Mouse (Mus musculus): ENCODE data around the gene Gm29776. TPM values are rescaled to one million over a fixed set of nuclear protein-coding genes. Genes with fewer than 3 reads are reported as not detected.
A peak's percentile ranks its signal among the peaks of the same experiment; 100 is the strongest.

The Gm29776 gene
- polyA plus RNA-seq, 1 experiment from 2014 or later = 0.07 TPM

DNA sequence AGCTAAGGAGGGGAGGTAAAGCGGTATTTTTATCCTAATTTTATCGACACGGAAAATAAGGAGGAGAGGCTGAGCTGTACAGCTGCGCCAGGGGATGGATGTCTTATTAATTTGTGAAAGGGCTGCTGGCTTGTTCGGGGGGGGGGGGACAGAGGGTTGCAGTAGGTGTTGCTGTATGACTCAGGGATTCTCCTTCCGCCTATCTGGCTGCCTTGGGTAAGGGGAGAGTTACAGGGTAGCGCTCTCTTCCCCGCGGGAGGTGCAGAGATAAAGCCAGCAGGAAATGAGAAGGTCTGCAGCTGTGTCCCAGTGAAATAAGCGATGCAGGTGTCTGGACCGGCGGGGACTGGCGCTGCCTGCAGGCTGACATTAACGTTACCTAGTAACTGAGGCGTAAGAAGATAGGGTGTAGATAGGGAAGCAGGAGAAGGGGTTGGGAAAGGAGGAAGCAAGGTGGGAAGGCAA is 16.0 kb upstream of the Gm29776 start:
- Histone ChIP-seq H3K9ac (ENCODE audit: low read depth, low read length) (no peak overlapping the region), H3K27me3 (ENCODE audit: insufficient read depth, low read length) (no peaks in the 10 kb centered on the region), H3K9me3 (replicated peaks; ENCODE audit: low read length) (no peaks in the 10 kb centered on the region), H3K27ac (no peak overlapping the region), H3K4me2 (ENCODE audit: low read length) (peak overlapping the region; percentile 49), H3K4me3 (replicated peaks; ENCODE audit: low read depth, low read length) (peak overlapping the region; percentile 17), H3K4me1 (replicated peaks; ENCODE audit: insufficient read depth, low read length) (0 out of 2 replicates have a peak, but pooled peaks cover 4% of the 10 kb centered on the region), H3K36me3 (ENCODE audit: insufficient read depth, low read length) (no peaks in the 10 kb centered on the region)
- WGBS = 3% methylated on average over 15 of the region's 15 CpGs
- peak; percentile 32 for DNase-seq (ENCODE audit: low spot score)
- TF ChIP-seq CTCF (IDR thresholded peaks at IDR 0.05; ENCODE audit: low read depth) = no peak
- ATAC-seq (replicated peaks; ENCODE audit: low FRiP score, low read depth) = no peak

DNA sequence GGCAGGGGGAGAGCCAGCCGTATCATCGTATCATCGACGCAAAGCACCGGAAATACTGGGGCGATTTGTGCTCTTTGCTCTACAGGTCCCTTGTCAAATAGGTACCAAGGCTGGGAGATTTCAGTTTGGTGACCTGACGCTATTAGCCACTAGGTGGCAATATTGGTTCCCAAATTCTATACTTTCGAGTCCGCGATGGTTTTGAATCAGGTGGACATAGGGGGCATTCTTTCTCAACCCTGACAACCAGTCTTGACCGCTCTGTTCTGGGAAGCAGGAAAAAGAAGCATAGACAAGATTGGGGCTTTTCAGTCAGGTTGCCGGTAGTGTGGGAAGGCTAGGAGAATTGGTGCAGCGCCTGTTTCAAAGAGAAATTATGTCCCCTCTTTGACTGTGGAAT is 15.5 kb upstream of the Gm29776 start:
- peak; percentile 47; the same call in 1 of the 2 replicates for ATAC-seq (replicated peaks; ENCODE audit: low FRiP score, low read depth)
- peak; percentile 89 for DNase-seq (ENCODE audit: low spot score)
- H3K4me1 ChIP-seq (replicated peaks; ENCODE audit: insufficient read depth, low read length) = 0 out of 2 replicates have a peak, but pooled peaks cover 4% of the 10 kb centered on the region
- H3K9ac ChIP-seq (ENCODE audit: low read depth, low read length) = no peak overlapping the region
- H3K9me3 ChIP-seq (replicated peaks; ENCODE audit: low read length) = no peaks in the 10 kb centered on the region
- TF ChIP-seq CTCF (IDR thresholded peaks at IDR 0.05; ENCODE audit: low read depth) = peak; percentile 89
- H3K27ac ChIP-seq = no peak overlapping the region
- H3K27me3 ChIP-seq (ENCODE audit: insufficient read depth, low read length) = no peaks in the 10 kb centered on the region
- H3K4me3 ChIP-seq (replicated peaks; ENCODE audit: low read depth, low read length) = peak overlapping the region; percentile 17
- WGBS = 1% methylated on average over 13 of the region's 13 CpGs
- no peaks in the 10 kb centered on the region for H3K36me3 ChIP-seq (ENCODE audit: insufficient read depth, low read length)
- peak overlapping the region; percentile 49 for H3K4me2 ChIP-seq (ENCODE audit: low read length)

DNA sequence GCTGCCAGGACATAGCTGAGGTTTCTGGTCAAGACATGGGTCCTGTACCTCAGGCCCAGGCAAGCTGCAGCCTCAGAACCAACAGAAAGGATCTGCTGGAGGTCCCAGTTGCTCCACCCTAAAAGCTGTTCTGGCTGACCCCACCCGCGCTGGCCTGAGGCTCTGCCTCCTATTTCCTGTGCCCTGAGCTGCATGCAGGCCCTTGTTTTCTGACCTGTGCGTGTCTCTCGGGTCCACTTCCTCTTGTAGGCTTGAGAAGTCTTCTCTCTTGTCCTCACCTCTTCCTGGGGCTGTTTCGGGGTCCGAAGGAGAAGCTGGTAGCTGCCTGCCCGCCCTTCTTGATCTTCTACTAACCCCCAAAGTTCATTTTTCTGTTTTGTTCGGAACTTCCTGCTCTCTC is 14.2 kb upstream of the Gm29776 start:
- peak; percentile 37 for DNase-seq (ENCODE audit: low spot score)

DNA sequence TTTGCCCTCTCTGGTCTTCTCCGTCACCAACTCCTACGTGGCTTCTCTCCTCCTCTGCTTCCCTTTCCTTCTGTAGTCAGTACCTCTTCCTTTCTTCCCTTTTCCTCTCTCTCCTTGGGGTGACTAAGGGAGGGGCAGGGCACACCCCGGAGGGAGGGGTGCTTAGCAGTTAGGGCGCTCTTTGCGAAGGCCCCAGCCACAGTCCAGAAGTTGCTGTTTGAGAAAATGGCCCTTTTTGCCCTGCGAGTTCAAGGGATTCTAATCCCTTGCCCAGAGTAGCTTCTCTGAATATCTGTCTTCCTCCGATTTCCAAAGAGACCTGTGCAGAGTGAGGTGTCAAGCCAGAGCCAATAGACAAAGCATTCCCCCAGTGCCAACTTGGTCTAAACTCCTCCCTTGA is 13.4 kb upstream of the Gm29776 start, which contains the start of gene Cebpe:
TSS of gene Cebpe (minus strand) at position 101 of the 400 bp plus-strand sequence.
- Histone ChIP-seq H3K4me2 (ENCODE audit: low read length) (no peak within 1 kb of the TSS), H3K27ac (0 out of 2 replicates have a peak within 1 kb of the TSS, but pooled peaks have one; percentile 31), H3K9me3 (replicated peaks; ENCODE audit: low read length) (no peaks in the 10 kb centered on the region), H3K9ac (ENCODE audit: low read depth, low read length) (0 out of 2 replicates have a peak within 1 kb of the TSS, but pooled peaks have one; percentile 8), H3K4me3 (replicated peaks; ENCODE audit: low read depth, low read length) (no peak within 1 kb of the TSS), H3K27me3 (ENCODE audit: insufficient read depth, low read length) (0 out of 2 replicates have a peak, but pooled peaks cover 3% of the 10 kb centered on the region), H3K36me3 (ENCODE audit: insufficient read depth, low read length) (no peaks in the 10 kb centered on the region), H3K4me1 (replicated peaks; ENCODE audit: insufficient read depth, low read length) (0 out of 2 replicates have a peak, but pooled peaks cover 4% of the 10 kb centered on the region)
- WGBS = 93% methylated on average over 7 of the region's 7 CpGs
- DNase-seq (ENCODE audit: low spot score) (no peak), ATAC-seq (replicated peaks; ENCODE audit: low FRiP score, low read depth) (no peak)
- TF ChIP-seq CTCF (IDR thresholded peaks at IDR 0.05; ENCODE audit: low read depth) = no peak

More for the DNA sequence above, 14.2 kb upstream of the Gm29776 start:
- TF ChIP-seq CTCF (IDR thresholded peaks at IDR 0.05; ENCODE audit: low read depth) = no peak
- H3K9me3 ChIP-seq (replicated peaks; ENCODE audit: low read length) = no peaks in the 10 kb centered on the region
- no peaks in the 10 kb centered on the region for H3K27me3 ChIP-seq (ENCODE audit: insufficient read depth, low read length)
- ATAC-seq (replicated peaks; ENCODE audit: low FRiP score, low read depth) = no peak
- 0 out of 2 replicates have a peak, but pooled peaks cover 4% of the 10 kb centered on the region for H3K4me1 ChIP-seq (replicated peaks; ENCODE audit: insufficient read depth, low read length)
- no peaks in the 10 kb centered on the region for H3K36me3 ChIP-seq (ENCODE audit: insufficient read depth, low read length)
- 0 out of 2 replicates have a peak overlapping the region, but pooled peaks have one; percentile 8 for H3K9ac ChIP-seq (ENCODE audit: low read depth, low read length)
- 0 out of 2 replicates have a peak overlapping the region, but pooled peaks have one; percentile 31 for H3K27ac ChIP-seq
- no peak overlapping the region for H3K4me3 ChIP-seq (replicated peaks; ENCODE audit: low read depth, low read length)
- 54% methylated on average over 8 of the region's 8 CpGs for WGBS
- no peak overlapping the region for H3K4me2 ChIP-seq (ENCODE audit: low read length)

DNA sequence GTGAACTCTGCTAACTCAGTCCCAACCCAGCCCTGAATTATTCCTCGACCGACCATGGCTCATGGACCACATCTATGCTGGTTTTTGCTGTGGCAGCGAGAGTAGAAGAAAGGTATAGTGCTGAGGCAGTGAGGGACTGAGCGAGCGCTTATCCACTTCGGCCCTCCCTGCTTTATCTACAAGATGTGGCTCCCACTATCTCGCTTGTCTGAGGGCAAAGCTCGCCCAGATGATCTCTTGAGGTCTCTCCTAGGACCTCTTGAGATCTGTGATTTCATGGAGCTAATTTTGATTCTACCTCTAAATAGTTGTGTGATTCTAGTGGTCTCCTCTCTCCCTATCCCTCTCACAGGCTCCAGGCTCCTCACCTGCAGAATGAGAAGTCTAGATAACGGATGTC is 10.4 kb upstream of the Gm29776 start:
- 90% methylated on average over 9 of the region's 9 CpGs for WGBS
- DNase-seq (ENCODE audit: low spot score) (no peak), ATAC-seq (replicated peaks; ENCODE audit: low FRiP score, low read depth) (no peak)
- Histone ChIP-seq H3K9me3 (replicated peaks; ENCODE audit: low read length) (no peaks in the 10 kb centered on the region), H3K27ac (no peak overlapping the region), H3K9ac (ENCODE audit: low read depth, low read length) (no peak overlapping the region), H3K36me3 (ENCODE audit: insufficient read depth, low read length) (no peaks in the 10 kb centered on the region), H3K4me1 (replicated peaks; ENCODE audit: insufficient read depth, low read length) (no peaks in the 10 kb centered on the region), H3K27me3 (ENCODE audit: insufficient read depth, low read length) (0 out of 2 replicates have a peak, but pooled peaks cover 3% of the 10 kb centered on the region), H3K4me3 (replicated peaks; ENCODE audit: low read depth, low read length) (no peak overlapping the region), H3K4me2 (ENCODE audit: low read length) (no peak overlapping the region)
- no peak for TF ChIP-seq CTCF (IDR thresholded peaks at IDR 0.05; ENCODE audit: low read depth)

DNA sequence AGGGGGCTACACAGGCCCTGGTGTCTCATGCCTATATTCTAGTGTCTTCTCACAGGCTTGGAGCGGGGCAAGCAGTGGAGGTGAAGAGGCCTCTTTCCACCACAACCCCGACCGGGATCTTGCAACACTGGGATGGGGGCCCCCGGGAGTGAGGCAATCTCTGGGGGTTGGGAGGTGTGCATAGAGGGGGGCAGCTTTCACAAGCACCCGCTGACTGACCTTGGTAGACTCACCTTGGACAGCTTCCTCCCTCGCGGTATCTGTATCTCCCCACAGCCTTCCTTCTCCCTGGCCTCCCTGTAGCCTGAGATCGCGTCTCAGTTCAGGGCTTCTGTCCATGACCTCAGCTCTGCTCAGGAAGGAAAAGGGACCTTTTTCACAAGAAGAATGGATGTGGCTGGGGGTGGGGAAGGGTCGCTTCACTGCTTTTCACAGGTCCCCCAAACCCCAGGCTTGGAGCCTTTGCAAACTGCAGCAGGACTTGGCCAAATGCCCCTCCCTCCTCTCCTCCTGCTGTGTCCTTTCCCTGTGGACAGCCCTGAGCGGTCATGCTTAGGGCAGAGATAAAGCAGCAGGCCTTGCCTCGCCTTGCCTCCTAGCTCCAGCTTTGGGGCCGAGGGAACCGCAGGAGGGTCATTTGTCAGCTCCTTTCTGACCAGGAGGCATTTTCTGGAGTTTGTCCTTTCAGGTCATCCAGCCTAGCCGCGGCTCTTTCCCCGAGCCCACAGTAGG is 8.1 kb upstream of the Gm29776 start:
- H3K4me3 ChIP-seq (replicated peaks; ENCODE audit: low read depth, low read length) = no peak overlapping the region
- no peak for ATAC-seq (replicated peaks; ENCODE audit: low FRiP score, low read depth)
- TF ChIP-seq CTCF (IDR thresholded peaks at IDR 0.05; ENCODE audit: low read depth) = no peak

More for the DNA sequence above, 8.1 kb upstream of the Gm29776 start:
- WGBS = 47% methylated on average over 17 of the region's 17 CpGs
- no peaks in the 10 kb centered on the region for H3K36me3 ChIP-seq (ENCODE audit: insufficient read depth, low read length)
- H3K4me1 ChIP-seq (replicated peaks; ENCODE audit: insufficient read depth, low read length) = no peaks in the 10 kb centered on the region
- 0 out of 2 replicates have a peak, but pooled peaks cover 3% of the 10 kb centered on the region for H3K27me3 ChIP-seq (ENCODE audit: insufficient read depth, low read length)
- no peak overlapping the region for H3K9ac ChIP-seq (ENCODE audit: low read depth, low read length)
- no peaks in the 10 kb centered on the region for H3K9me3 ChIP-seq (replicated peaks; ENCODE audit: low read length)
- no peak for DNase-seq (ENCODE audit: low spot score)
- H3K27ac ChIP-seq = no peak overlapping the region
- no peak overlapping the region for H3K4me2 ChIP-seq (ENCODE audit: low read length)
